Mouse (Mus musculus): ENCODE data around the gene Plet1. TPM values are rescaled to one million over a fixed set of nuclear protein-coding genes. Genes with fewer than 3 reads are reported as not detected.

Plet1 gene
- polyA plus RNA-seq, 1 experiment: 7.9 TPM

DNA sequence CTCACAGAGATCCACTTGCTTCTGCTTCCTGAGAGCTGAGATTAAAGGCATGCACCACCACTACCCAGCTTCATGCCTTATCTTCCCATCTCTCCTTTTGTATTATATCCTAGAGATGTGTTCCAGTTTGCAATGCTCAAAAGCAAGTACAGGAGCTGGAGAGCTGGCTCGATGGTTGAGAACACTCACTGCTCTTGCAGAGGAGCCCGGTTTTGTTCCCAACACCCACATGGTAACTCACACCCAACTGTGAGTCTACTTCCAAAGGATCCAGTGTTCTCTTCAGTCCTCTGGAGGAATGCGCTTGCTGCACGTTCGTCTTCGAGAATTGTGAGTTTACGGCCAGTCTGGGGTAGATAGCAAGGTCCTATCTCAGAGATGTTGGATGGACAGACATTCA is 19.0 kb upstream of the Plet1 start:
- Histone ChIP-seq H3K4me3 (no peak overlapping the region), H3K4me2 (ENCODE audit: low read depth) (no peak overlapping the region), H3ac (ENCODE audit: control insufficient read depth, insufficient read length) (no peak overlapping the region), H3K79me2 (ENCODE audit: control insufficient read depth, insufficient read depth) (no peaks in the 10 kb centered on the region), H3K36me3 (ENCODE audit: control insufficient read depth, insufficient read depth) (no peaks in the 10 kb centered on the region), H3K27me3 (ENCODE audit: control insufficient read depth, insufficient read depth, insufficient read length) (no peaks in the 10 kb centered on the region)
- no peak for TF ChIP-seq MYOG (IDR thresholded peaks at IDR 0.05; ENCODE audit: control insufficient read depth in 1 of 3, insufficient read depth in 1 of 3, insufficient read length in 2 of 3, low read depth in 2 of 3)
- TF ChIP-seq POLR2AphosphoS2 (IDR thresholded peaks at IDR 0.05; ENCODE audit: insufficient read length, low read depth): no peak
- no peak for TF ChIP-seq TCF3 (IDR thresholded peaks at IDR 0.05; ENCODE audit: insufficient read length, low read depth)
- no peak for TF ChIP-seq POLR2A (IDR thresholded peaks at IDR 0.05; ENCODE audit: insufficient read length, low read depth)
- no peak for TF ChIP-seq E2F4 (IDR thresholded peaks at IDR 0.05; ENCODE audit: insufficient read depth)
- no peak for TF ChIP-seq MYOD1 (IDR thresholded peaks at IDR 0.05; ENCODE audit: control insufficient read depth in 1 of 3, insufficient read length in 2 of 3, low read depth in 2 of 3)
- no peak for TF ChIP-seq TCF12 (IDR thresholded peaks at IDR 0.05; ENCODE audit: insufficient read depth, poor library complexity, severe bottlenecking)
- TF ChIP-seq REST (IDR thresholded peaks at IDR 0.05; ENCODE audit: insufficient read depth, insufficient read length): no peak
- no peak for TF ChIP-seq SRF (IDR thresholded peaks at IDR 0.05; ENCODE audit: control insufficient read depth, insufficient read length, low read depth)
- no peak for TF ChIP-seq CEBPB (IDR thresholded peaks at IDR 0.05; ENCODE audit: insufficient read depth, poor library complexity, severe bottlenecking)
- no peak for TF ChIP-seq MAX (IDR thresholded peaks at IDR 0.05; ENCODE audit: low read depth)
- TF ChIP-seq USF1 (IDR thresholded peaks at IDR 0.05; ENCODE audit: low read depth): no peak

DNA sequence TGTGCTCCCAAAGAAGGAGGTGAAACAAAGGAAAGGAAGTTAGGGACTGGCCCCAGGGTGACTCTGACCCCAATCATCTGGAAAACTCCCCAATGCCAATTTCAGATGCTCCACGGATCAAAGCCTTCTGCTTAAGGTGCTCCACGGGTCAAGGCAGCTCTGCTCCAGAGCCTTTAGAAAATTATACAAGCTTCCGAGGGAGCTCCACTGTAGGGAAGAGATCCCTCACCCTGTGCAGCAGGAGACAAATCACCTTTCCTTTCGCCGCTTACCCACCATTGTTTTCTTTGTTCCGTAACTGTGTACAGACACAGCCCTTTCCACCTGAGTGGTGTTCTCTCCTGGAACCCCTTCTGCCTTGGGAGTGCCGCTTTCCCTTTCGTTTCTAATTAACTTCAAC is 18.6 kb upstream of the Plet1 start:
- TF ChIP-seq USF1 (IDR thresholded peaks at IDR 0.05; ENCODE audit: low read depth) (no peak), REST (IDR thresholded peaks at IDR 0.05; ENCODE audit: insufficient read depth, insufficient read length) (no peak), E2F4 (IDR thresholded peaks at IDR 0.05; ENCODE audit: insufficient read depth) (no peak), SRF (IDR thresholded peaks at IDR 0.05; ENCODE audit: control insufficient read depth, insufficient read length, low read depth) (no peak), POLR2A (IDR thresholded peaks at IDR 0.05; ENCODE audit: insufficient read length, low read depth) (no peak), CEBPB (IDR thresholded peaks at IDR 0.05; ENCODE audit: insufficient read depth, poor library complexity, severe bottlenecking) (no peak), TCF3 (IDR thresholded peaks at IDR 0.05; ENCODE audit: insufficient read length, low read depth) (no peak), MYOD1 (IDR thresholded peaks at IDR 0.05; ENCODE audit: control insufficient read depth in 1 of 3, insufficient read length in 2 of 3, low read depth in 2 of 3) (no peak)
- no peaks in the 10 kb centered on the region for H3K36me3 ChIP-seq (ENCODE audit: control insufficient read depth, insufficient read depth)
- H3K79me2 ChIP-seq (ENCODE audit: control insufficient read depth, insufficient read depth): no peaks in the 10 kb centered on the region
- no peaks in the 10 kb centered on the region for H3K27me3 ChIP-seq (ENCODE audit: control insufficient read depth, insufficient read depth, insufficient read length)
- no peak overlapping the region for H3K4me2 ChIP-seq (ENCODE audit: low read depth)
- no peak overlapping the region for H3K4me3 ChIP-seq
- H3ac ChIP-seq (ENCODE audit: control insufficient read depth, insufficient read length): no peak overlapping the region

DNA sequence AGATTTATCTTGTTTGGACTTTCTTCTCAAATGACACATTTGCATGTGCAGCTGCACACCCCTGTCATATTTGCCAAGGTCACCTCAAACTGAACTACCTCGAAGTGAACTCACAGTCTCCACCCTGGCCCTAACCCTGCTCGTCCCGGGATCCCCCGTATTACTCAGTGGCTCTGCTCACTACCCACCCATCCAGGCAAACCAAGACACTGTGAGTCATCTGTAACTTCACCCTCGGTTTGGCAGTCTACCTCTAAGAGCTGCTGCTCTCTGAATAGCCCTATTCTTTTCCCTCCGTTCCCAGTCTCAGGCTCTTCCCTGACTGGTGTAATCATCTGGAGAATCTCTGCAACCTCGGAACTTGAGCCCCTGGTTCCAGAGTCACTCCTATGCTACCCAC is 17.7 kb upstream of the Plet1 start:
- Histone ChIP-seq H3K27me3 (ENCODE audit: control insufficient read depth, insufficient read depth, insufficient read length) (no peaks in the 10 kb centered on the region), H3K4me2 (ENCODE audit: low read depth) (peak overlapping the region; percentile 35), H3K36me3 (ENCODE audit: control insufficient read depth, insufficient read depth) (no peaks in the 10 kb centered on the region), H3K79me2 (ENCODE audit: control insufficient read depth, insufficient read depth) (no peaks in the 10 kb centered on the region), H3ac (ENCODE audit: control insufficient read depth, insufficient read length) (no peak overlapping the region), H3K4me3 (no peak overlapping the region)
- TF ChIP-seq POLR2AphosphoS2 (IDR thresholded peaks at IDR 0.05; ENCODE audit: insufficient read length, low read depth) (no peak), MYOG (IDR thresholded peaks at IDR 0.05; ENCODE audit: control insufficient read depth in 1 of 3, insufficient read depth in 1 of 3, insufficient read length in 2 of 3, low read depth in 2 of 3) (no peak), CEBPB (IDR thresholded peaks at IDR 0.05; ENCODE audit: insufficient read depth, poor library complexity, severe bottlenecking) (peak; percentile 89; the same call in 1 of the 2 replicates), USF1 (IDR thresholded peaks at IDR 0.05; ENCODE audit: low read depth) (no peak), TCF3 (IDR thresholded peaks at IDR 0.05; ENCODE audit: insufficient read length, low read depth) (no peak)

DNA sequence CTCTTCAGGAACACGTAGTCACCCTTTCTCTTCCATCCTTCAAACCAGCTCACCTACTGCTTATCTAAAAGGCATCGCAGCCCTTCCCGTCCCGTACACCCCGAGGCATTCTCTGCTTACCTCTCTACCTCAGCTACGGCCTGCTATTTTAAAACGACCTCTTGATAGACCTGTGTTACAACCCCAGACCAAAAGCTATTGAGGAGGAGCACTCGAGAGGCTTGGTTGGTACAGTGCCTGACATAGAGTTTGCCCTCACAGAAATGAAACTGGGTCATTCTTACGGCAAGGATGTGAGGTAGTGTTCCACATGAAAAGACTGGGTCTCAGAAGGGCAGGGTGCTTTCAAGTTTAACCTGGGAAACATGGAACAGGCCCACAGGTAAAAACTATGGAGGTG is 17.1 kb upstream of the Plet1 start:
- Histone ChIP-seq H3K4me3 (no peak overlapping the region), H3ac (ENCODE audit: control insufficient read depth, insufficient read length) (no peak overlapping the region), H3K79me2 (ENCODE audit: control insufficient read depth, insufficient read depth) (no peaks in the 10 kb centered on the region), H3K36me3 (ENCODE audit: control insufficient read depth, insufficient read depth) (no peaks in the 10 kb centered on the region), H3K27me3 (ENCODE audit: control insufficient read depth, insufficient read depth, insufficient read length) (no peaks in the 10 kb centered on the region), H3K4me2 (ENCODE audit: low read depth) (peak overlapping the region; percentile 35)
- TF ChIP-seq CEBPB (IDR thresholded peaks at IDR 0.05; ENCODE audit: insufficient read depth, poor library complexity, severe bottlenecking): no peak
- TF ChIP-seq TCF3 (IDR thresholded peaks at IDR 0.05; ENCODE audit: insufficient read length, low read depth): no peak
- TF ChIP-seq MAX (IDR thresholded peaks at IDR 0.05; ENCODE audit: low read depth): no peak
- no peak for TF ChIP-seq REST (IDR thresholded peaks at IDR 0.05; ENCODE audit: insufficient read depth, insufficient read length)
- TF ChIP-seq E2F4 (IDR thresholded peaks at IDR 0.05; ENCODE audit: insufficient read depth): no peak
- TF ChIP-seq TCF12 (IDR thresholded peaks at IDR 0.05; ENCODE audit: insufficient read depth, poor library complexity, severe bottlenecking): no peak
- no peak for TF ChIP-seq POLR2A (IDR thresholded peaks at IDR 0.05; ENCODE audit: insufficient read length, low read depth)

DNA sequence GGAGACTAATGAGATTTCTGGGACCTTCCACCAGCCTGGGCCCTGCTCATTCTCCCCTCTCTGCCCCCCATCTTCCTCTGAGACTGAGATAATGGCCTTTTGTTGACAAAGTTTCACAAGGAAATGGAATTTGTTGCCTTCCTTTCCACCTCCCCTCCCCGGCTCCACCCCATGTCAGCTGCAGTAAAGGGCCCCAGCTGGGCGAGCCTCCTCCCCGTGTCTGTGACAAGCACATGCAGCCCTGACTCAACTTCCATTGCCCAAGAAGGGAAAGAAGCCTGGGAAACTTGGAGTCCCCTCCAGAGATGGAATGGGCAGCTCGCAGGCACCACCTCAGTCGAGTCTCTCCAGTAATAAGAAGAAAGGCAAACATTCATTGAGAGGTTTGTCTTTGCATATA is 15.5 kb upstream of the Plet1 start:
- Histone ChIP-seq H3K4me3 (no peak overlapping the region), H3K79me2 (ENCODE audit: control insufficient read depth, insufficient read depth) (no peaks in the 10 kb centered on the region), H3K4me2 (ENCODE audit: low read depth) (no peak overlapping the region), H3K27me3 (ENCODE audit: control insufficient read depth, insufficient read depth, insufficient read length) (no peaks in the 10 kb centered on the region), H3ac (ENCODE audit: control insufficient read depth, insufficient read length) (no peak overlapping the region), H3K36me3 (ENCODE audit: control insufficient read depth, insufficient read depth) (no peaks in the 10 kb centered on the region)
- no peak for TF ChIP-seq E2F4 (IDR thresholded peaks at IDR 0.05; ENCODE audit: insufficient read depth)
- no peak for TF ChIP-seq POLR2A (IDR thresholded peaks at IDR 0.05; ENCODE audit: insufficient read length, low read depth)
- TF ChIP-seq CEBPB (IDR thresholded peaks at IDR 0.05; ENCODE audit: insufficient read depth, poor library complexity, severe bottlenecking): no peak
- TF ChIP-seq TCF3 (IDR thresholded peaks at IDR 0.05; ENCODE audit: insufficient read length, low read depth): no peak
- TF ChIP-seq TCF12 (IDR thresholded peaks at IDR 0.05; ENCODE audit: insufficient read depth, poor library complexity, severe bottlenecking): no peak
- peak in 1 of 3 experiments; percentile 44 for TF ChIP-seq MYOD1 (IDR thresholded peaks at IDR 0.05; ENCODE audit: control insufficient read depth in 1 of 3, insufficient read length in 2 of 3, low read depth in 2 of 3)
- no peak for TF ChIP-seq MAX (IDR thresholded peaks at IDR 0.05; ENCODE audit: low read depth)
- TF ChIP-seq USF1 (IDR thresholded peaks at IDR 0.05; ENCODE audit: low read depth): no peak
- TF ChIP-seq MYOG (IDR thresholded peaks at IDR 0.05; ENCODE audit: control insufficient read depth in 1 of 3, insufficient read depth in 1 of 3, insufficient read length in 2 of 3, low read depth in 2 of 3): peak in 1 of 3 experiments; percentile 66
- no peak for TF ChIP-seq POLR2AphosphoS2 (IDR thresholded peaks at IDR 0.05; ENCODE audit: insufficient read length, low read depth)
- no peak for TF ChIP-seq REST (IDR thresholded peaks at IDR 0.05; ENCODE audit: insufficient read depth, insufficient read length)
- TF ChIP-seq SRF (IDR thresholded peaks at IDR 0.05; ENCODE audit: control insufficient read depth, insufficient read length, low read depth): no peak

Data from myocyte (in vitro differentiated cells).